Mouse (Mus musculus): Measurements from ENCODE around the gene Nxpe3. TPM values are rescaled to one million over a fixed set of nuclear protein-coding genes. Genes with fewer than 3 reads are reported as not detected.

Gene Nxpe3
- total and polyA plus RNA-seq, 3 experiments: 2.7 to 4.3 TPM; not detected in 1

GRCm38 (mm10) chr16:55934453-55935037 is 39.5 kb upstream of the Nxpe3 start, which contains the start of gene Cep97 (continued):
- TF ChIP-seq ETS1 (IDR thresholded peaks at IDR 0.05; ENCODE audit: low read depth, low read length) (no peak), UBTF (IDR thresholded peaks at IDR 0.05; ENCODE audit: borderline replicate concordance, insufficient read depth, low read depth, low read length) (no peak)

DNA sequence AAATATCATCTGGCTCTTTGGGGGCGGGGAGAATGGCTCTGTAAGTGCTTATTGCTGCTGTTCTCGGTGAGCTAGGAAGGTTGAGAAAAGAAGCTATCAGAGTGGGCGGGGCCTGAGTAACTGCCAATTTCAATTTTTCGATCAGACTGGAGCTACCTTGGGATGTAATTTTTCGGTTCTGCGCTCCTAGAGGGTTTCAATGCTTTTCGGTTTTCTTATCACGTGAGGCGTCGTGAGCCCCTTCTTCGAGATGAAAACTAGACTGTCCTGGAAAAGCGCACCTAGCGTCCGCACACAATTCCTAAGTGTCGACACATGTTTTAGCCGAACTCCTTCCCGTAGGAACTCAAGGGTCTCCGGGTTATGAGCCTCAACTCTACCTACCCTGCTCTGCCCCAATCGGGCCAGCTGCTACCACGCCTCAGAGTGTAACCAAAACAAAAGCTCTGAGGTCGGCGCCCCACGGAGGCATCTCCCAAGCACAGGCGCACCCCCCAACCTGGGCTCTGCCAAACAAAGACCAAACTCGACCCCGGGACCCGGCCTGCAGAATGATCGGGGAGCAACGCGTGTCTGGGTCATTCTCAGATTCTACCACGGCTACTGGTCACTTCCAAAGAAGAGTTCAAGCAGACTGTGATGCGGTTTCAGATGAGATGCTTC is 38.7 kb upstream of the Nxpe3 start:
- peaks cover 0 to 7% of the 10 kb centered on the region in 2 experiments; a peak in 1 of 4 replicates for H3K36me3 ChIP-seq (ENCODE audit: control insufficient read depth in 1 of 2, insufficient read depth in 2 of 2, low read length in 2 of 2)
- no peaks in the 10 kb centered on the region for H3K9me3 ChIP-seq (replicated peaks; ENCODE audit: insufficient read depth, low read length)
- H3K9ac ChIP-seq (ENCODE audit: control insufficient read depth, low read depth, low read length, poor library complexity, severe bottlenecking): peak overlapping the region; percentile 80
- DNase-seq (ENCODE audit: low read depth, low spot score): peak; percentile 78
- TF ChIP-seq NELFE (IDR thresholded peaks at IDR 0.05; ENCODE audit: low read depth, low read length): no peak
- peak; percentile 31 for TF ChIP-seq MXI1 (IDR thresholded peaks at IDR 0.05; ENCODE audit: low read depth, low read length)
- no peak for TF ChIP-seq GATA1 (IDR thresholded peaks at IDR 0.05; ENCODE audit: low read depth, low read length)
- TF ChIP-seq NRF1 (IDR thresholded peaks at IDR 0.05; ENCODE audit: insufficient read depth, low read depth, low read length, poor library complexity, severe bottlenecking): no peak
- no peak; the same call in 1 of the 2 replicates for TF ChIP-seq SIN3A (IDR thresholded peaks at IDR 0.05; ENCODE audit: low read length)
- TF ChIP-seq USF1 (IDR thresholded peaks at IDR 0.05; ENCODE audit: low read depth, low read length): peak; percentile 70
- TF ChIP-seq KAT2A (conservative IDR thresholded peaks at IDR 0.05; ENCODE audit: low read depth, low read length): no peak
- no peak for TF ChIP-seq ZKSCAN1 (IDR thresholded peaks at IDR 0.05; ENCODE audit: low read depth, low read length)
- TF ChIP-seq USF2 (IDR thresholded peaks at IDR 0.05; ENCODE audit: borderline replicate concordance in 1 of 2, insufficient read depth in 1 of 2, low read depth in 1 of 2, low read length in 2 of 2): no peak
- no peak for TF ChIP-seq MYC (IDR thresholded peaks at IDR 0.05; ENCODE audit: low read depth, low read length)
- peak; percentile 55 for TF ChIP-seq MYB (IDR thresholded peaks at IDR 0.05; ENCODE audit: low read depth, low read length)
- TF ChIP-seq BHLHE40 (IDR thresholded peaks at IDR 0.05; ENCODE audit: borderline replicate concordance, low read depth, low read length): peak; percentile 7; the same call in 1 of the 2 replicates
- no peak for TF ChIP-seq POLR2AphosphoS5 (IDR thresholded peaks at IDR 0.05; ENCODE audit: borderline replicate concordance, low read depth, low read length)
- no peak for TF ChIP-seq POLR2AphosphoS2 (IDR thresholded peaks at IDR 0.05; ENCODE audit: low read length)
- 0 out of 2 replicates have a peak, but pooled peaks have one; percentile 26 for TF ChIP-seq MAX (IDR thresholded peaks at IDR 0.05; ENCODE audit: low read length)
- TF ChIP-seq ZMIZ1 (IDR thresholded peaks at IDR 0.05; ENCODE audit: low read depth, low read length): no peak
- no peak for TF ChIP-seq TAL1 (IDR thresholded peaks at IDR 0.05; ENCODE audit: low read length)
- TF ChIP-seq ETS1 (IDR thresholded peaks at IDR 0.05; ENCODE audit: low read depth, low read length): no peak
- peak overlapping the region; percentile 30 for H3K27ac ChIP-seq (ENCODE audit: control insufficient read depth, low read depth, low read length)
- H3K4me1 ChIP-seq (ENCODE audit: control insufficient read depth in 1 of 2, insufficient read depth in 2 of 2, low read length in 2 of 2): peaks cover 0 to 6% of the 10 kb centered on the region in 2 experiments; a peak in 1 of 4 replicates
- H3K79me2 ChIP-seq (ENCODE audit: control insufficient read depth, insufficient read depth, low read length, poor library complexity): peaks cover 4% of the 10 kb centered on the region
- H3K4me3 ChIP-seq (ENCODE audit: control insufficient read depth in 1 of 2, insufficient read depth in 1 of 2, low read depth in 2 of 2, low read length in 2 of 2): peak overlapping the region; percentile 65 to 84
- no peaks in the 10 kb centered on the region for H3K27me3 ChIP-seq (ENCODE audit: control insufficient read depth in 1 of 2, insufficient read depth in 2 of 2, low read length in 2 of 2)
